Mouse (Mus musculus) kidney, embryonic 15.5 days (tissue): ENCODE results near the gene Madd. TPM values are rescaled to one million over a fixed set of nuclear protein-coding genes. Genes with fewer than 3 reads are reported as not detected.

Experiments used
- ATAC-seq: fragments of 200-750 bp; cut with Nextera tagmentation; replicated peaks from 2 replicates; pipeline ENCODE4 v1.8.0; 2017; ENCODE audit warnings: moderate TSS enrichment; ENCODE audit not compliant: low FRiP score
- H3K27ac ChIP-seq: fragments of 300-500 bp; sonication (generic); 2 replicates; pipeline ENCODE4 v1.5.1; 2015; ENCODE audit warnings: mild to moderate bottlenecking, inconsistent platforms
- H3K27me3 ChIP-seq: fragments of 300-500 bp; sonication (generic); 2 replicates; pipeline ENCODE4 v1.6.1; 2015; ENCODE audit warnings: inconsistent platforms
- H3K36me3 ChIP-seq: fragments of 300-500 bp; sonication (generic); 2 replicates; pipeline ENCODE4 v1.6.1; 2015; ENCODE audit warnings: inconsistent platforms
- H3K4me1 ChIP-seq: fragments of 300-500 bp; sonication (generic); 2 replicates; pipeline ENCODE4 v1.6.1; 2015; ENCODE audit warnings: inconsistent platforms
- H3K4me2 ChIP-seq: fragments of 300-500 bp; sonication (generic); 2 replicates; pipeline ENCODE4 v1.6.1; 2015; ENCODE audit warnings: moderate library complexity, mild to moderate bottlenecking, inconsistent platforms
- H3K4me3 ChIP-seq: fragments of 300-500 bp; sonication (generic); replicated peaks from 2 replicates; pipeline ENCODE4 v1.5.1; 2015; ENCODE audit warnings: mild to moderate bottlenecking, inconsistent platforms
- H3K9ac ChIP-seq: fragments of 300-500 bp; sonication (generic); 2 replicates; pipeline ENCODE4 v1.6.1; 2015; ENCODE audit warnings: mild to moderate bottlenecking, inconsistent platforms
- H3K9me3 ChIP-seq: fragments of 300-500 bp; sonication (generic); replicated peaks from 2 replicates; pipeline ENCODE4 v1.6.1; 2016; ENCODE audit warnings: inconsistent platforms
- WGBS: fragments of 180-500 bp; shearing (Covaris S2); methylation state at CpG from one replicate; pipeline ENCODE4 v1.1.7; 2015; ENCODE audit warnings: mixed read lengths; 5-methylcytosine and 5-hydroxymethylcytosine counted together
- polyA plus RNA-seq: library from polyadenylated mRNA; unstranded; fragments of >200 nt; fragmentation: Nextera tagmentation; extraction: Ambion mirVana; gene quantifications from 2 replicates; pipeline ENCODE4 v1.2.1, GENCODE M21; 2015

The Madd gene
- polyA plus RNA-seq, 1 experiment from 2014 or later: 10.1 TPM

- Histone ChIP-seq H3K9me3 (no peaks in the 10 kb centered on the region), H3K4me1 (0 out of 2 replicates have a peak, but pooled peaks cover 2% of the 10 kb centered on the region), H3K27ac (no peak overlapping the region), H3K4me2 (no peak overlapping the region), H3K36me3 (peaks cover 15% of the 10 kb centered on the region), H3K9ac (no peak overlapping the region), H3K27me3 (no peaks in the 10 kb centered on the region), H3K4me3 (no peak overlapping the region)
- ATAC-seq: 0 out of 2 replicates have a peak, but pooled peaks have one; percentile 26
- WGBS: 68% methylated on average over 5 of the region's 5 CpGs
Observed at GRCm38 (mm10) chr2:91139311-91139710, 44.3 kb downstream of the Madd start.

DNA sequence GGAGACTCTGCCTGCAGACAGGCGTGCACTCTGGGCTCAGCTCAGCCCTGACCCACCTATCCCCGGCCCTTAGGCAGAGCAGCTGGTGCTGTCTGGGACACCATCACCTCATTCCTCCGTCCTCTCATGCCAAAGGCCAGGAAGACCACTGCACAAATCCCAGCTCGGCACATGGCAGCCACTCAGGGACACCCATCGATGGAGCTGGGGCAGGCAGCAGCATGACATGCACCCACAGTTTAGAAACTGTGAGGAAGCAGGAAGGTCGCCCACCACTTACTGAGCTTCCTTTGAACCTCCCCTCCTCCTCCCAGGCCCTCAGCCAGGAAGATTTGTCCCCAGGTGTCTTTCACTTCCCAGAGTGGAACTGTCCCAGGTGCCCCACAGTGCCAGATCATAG lies 46.2 kb downstream of the Madd start:
- Histone ChIP-seq H3K36me3 (peaks cover 6% of the 10 kb centered on the region), H3K4me2 (no peak overlapping the region), H3K9me3 (no peaks in the 10 kb centered on the region), H3K4me3 (no peak overlapping the region), H3K27me3 (no peaks in the 10 kb centered on the region), H3K4me1 (0 out of 2 replicates have a peak, but pooled peaks cover 2% of the 10 kb centered on the region), H3K27ac (no peak overlapping the region), H3K9ac (no peak overlapping the region)
- WGBS: 86% methylated on average over 6 of the region's 6 CpGs
- ATAC-seq: no peak

DNA sequence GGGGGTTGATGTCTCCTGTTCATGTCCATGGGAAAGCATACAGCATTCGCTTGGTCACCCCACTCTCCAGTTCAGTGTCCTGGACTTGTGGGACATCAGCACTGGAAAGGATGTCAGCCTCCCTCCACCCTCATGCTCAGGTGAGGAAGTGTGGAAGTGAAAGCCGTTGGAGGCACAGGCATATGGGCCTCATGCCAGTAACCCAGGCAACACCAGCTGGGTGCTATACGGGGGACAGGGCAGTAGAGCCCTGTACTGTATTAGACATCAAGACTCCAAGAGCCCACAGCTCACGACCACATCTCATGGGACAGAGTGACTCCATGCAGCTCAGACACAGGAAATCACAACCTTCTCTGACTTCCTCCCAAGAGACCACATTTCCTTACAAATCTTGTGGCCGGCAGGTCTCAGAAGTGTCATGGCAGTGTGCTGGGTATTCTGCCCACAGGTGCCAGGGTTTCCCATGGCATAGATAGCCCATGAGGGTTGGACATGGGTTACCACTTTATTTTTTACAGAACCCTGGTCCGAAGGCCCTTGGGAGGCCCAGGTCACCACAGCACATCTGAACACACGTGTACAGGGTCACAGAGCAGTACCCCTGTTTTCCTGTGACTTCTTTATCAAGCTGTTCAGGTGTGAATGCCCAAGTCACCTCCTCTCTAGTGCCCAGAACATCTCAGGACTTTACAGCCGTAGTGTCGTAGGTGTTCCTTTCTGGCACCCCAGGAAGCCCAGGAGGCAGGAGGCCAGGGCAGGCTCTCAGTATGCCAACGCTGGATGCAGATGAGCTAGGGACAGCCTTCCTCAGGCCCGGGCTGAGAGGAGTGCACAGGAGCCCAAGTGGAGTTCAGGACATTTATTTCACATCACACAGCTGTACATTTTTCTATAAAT lies 46.9 kb downstream of the Madd start:
- Histone ChIP-seq H3K4me2 (no peak overlapping the region), H3K27ac (no peak overlapping the region), H3K4me3 (no peak overlapping the region), H3K9ac (no peak overlapping the region), H3K36me3 (0 out of 2 replicates have a peak, but pooled peaks cover 4% of the 10 kb centered on the region), H3K4me1 (0 out of 2 replicates have a peak, but pooled peaks cover 2% of the 10 kb centered on the region), H3K27me3 (no peaks in the 10 kb centered on the region), H3K9me3 (no peaks in the 10 kb centered on the region)
- whole genome bisulfite sequencing: 77% methylated on average over 11 of the region's 11 CpGs
- ATAC-seq: no peak

GRCm38 (mm10) chr2:91132035-91132434 lies 51.6 kb downstream of the Madd start:
- Histone ChIP-seq H3K4me3 (no peak overlapping the region), H3K36me3 (no peaks in the 10 kb centered on the region), H3K27ac (no peak overlapping the region), H3K9me3 (no peaks in the 10 kb centered on the region), H3K4me1 (no peaks in the 10 kb centered on the region), H3K9ac (no peak overlapping the region), H3K27me3 (no peaks in the 10 kb centered on the region), H3K4me2 (no peak overlapping the region)
- 76% methylated on average over 3 of the region's 3 CpGs for WGBS
- ATAC-seq: no peak

DNA sequence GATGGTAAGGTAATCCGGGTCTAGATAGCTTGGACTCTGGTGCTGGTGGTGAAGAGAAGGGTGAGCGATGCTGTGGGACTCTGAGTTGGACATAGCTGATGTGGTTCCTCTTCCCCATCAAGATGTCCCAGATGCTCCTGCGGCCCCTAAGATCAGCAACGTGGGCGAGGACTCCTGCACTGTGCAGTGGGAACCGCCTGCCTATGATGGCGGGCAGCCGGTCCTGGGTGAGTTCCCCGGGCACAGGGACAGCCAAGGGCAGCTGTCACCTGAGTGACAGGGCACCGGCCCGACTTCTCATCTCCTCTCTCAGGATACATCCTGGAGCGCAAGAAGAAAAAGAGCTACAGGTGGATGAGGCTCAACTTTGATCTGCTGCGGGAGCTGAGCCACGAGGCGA lies 52.4 kb downstream of the Madd start:
- WGBS: 90% methylated on average over 15 of the region's 15 CpGs
- no peak for ATAC-seq

GRCm38 (mm10) chr2:91130126-91130525 lies 53.5 kb downstream of the Madd start:
- no peaks in the 10 kb centered on the region for H3K36me3 ChIP-seq
- no peak overlapping the region for H3K27ac ChIP-seq
- ATAC-seq: no peak
- no peak overlapping the region for H3K4me3 ChIP-seq
- whole genome bisulfite sequencing: 84% methylated on average over 6 of the region's 6 CpGs
- H3K4me2 ChIP-seq: no peak overlapping the region
- no peaks in the 10 kb centered on the region for H3K9me3 ChIP-seq
- H3K4me1 ChIP-seq: no peaks in the 10 kb centered on the region
- H3K27me3 ChIP-seq: no peaks in the 10 kb centered on the region
- H3K9ac ChIP-seq: no peak overlapping the region

More for the DNA sequence above, 52.4 kb downstream of the Madd start:
- Histone ChIP-seq H3K27me3 (no peaks in the 10 kb centered on the region), H3K9ac (no peak overlapping the region), H3K9me3 (no peaks in the 10 kb centered on the region), H3K27ac (no peak overlapping the region), H3K4me1 (no peaks in the 10 kb centered on the region), H3K4me2 (no peak overlapping the region), H3K36me3 (no peaks in the 10 kb centered on the region), H3K4me3 (no peak overlapping the region)

GRCm38 (mm10) chr2:91128761-91129160 lies 54.9 kb downstream of the Madd start:
- H3K4me1 ChIP-seq: no peaks in the 10 kb centered on the region
- 83% methylated on average over 5 of the region's 5 CpGs for WGBS

DNA sequence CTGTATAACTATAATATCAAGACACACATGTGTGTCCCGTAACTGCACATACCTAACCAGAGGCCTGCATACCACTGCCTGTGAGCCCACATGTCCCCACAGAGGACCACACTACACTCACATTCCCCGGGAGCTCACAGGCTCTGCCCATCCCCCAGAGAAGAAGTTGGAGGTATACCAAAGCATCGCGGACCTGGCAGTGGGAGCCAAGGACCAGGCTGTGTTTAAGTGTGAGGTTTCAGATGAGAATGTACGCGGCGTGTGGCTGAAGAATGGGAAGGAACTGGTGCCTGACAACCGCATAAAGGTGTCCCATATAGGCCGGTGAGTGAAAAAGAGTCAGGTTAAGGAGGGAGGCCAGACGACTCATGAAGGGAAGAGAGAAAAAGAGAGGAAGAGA lies 58.5 kb downstream of the Madd start:
- Histone ChIP-seq H3K27me3 (no peaks in the 10 kb centered on the region), H3K4me1 (no peaks in the 10 kb centered on the region), H3K9ac (no peak overlapping the region), H3K36me3 (no peaks in the 10 kb centered on the region), H3K27ac (no peak overlapping the region), H3K4me3 (no peak overlapping the region), H3K4me2 (no peak overlapping the region), H3K9me3 (no peaks in the 10 kb centered on the region)
- no peak for ATAC-seq
- 88% methylated on average over 10 of the region's 10 CpGs for WGBS

More at GRCm38 (mm10) chr2:91128761-91129160, 54.9 kb downstream of the Madd start:
- Histone ChIP-seq H3K27ac (no peak overlapping the region), H3K27me3 (no peaks in the 10 kb centered on the region), H3K4me2 (no peak overlapping the region), H3K36me3 (no peaks in the 10 kb centered on the region), H3K4me3 (no peak overlapping the region), H3K9ac (no peak overlapping the region), H3K9me3 (no peaks in the 10 kb centered on the region)
- ATAC-seq: no peak

DNA sequence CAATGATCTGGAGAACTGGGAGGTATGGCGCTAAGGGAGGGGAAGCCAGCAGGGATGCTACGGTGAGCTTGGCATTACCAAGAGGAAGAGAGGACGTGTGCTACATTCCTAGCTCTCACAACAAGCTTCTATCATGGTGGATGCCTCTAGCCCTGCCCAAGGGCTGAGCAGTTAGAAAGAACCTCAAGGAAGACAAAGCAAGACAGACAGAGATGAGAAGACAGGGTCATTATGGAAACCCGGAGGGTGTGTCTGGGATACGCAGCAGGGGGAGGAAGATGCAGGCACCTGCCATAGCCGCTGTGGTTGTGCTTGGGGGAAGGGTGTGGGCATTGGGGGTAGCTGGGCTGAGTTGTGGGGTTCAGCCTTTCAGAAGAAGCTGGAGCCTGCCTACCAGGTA lies 60.1 kb downstream of the Madd start:
- ATAC-seq: no peak
- Histone ChIP-seq H3K36me3 (no peaks in the 10 kb centered on the region), H3K27me3 (no peaks in the 10 kb centered on the region), H3K4me1 (no peaks in the 10 kb centered on the region), H3K9me3 (no peaks in the 10 kb centered on the region), H3K9ac (no peak overlapping the region), H3K4me3 (no peak overlapping the region), H3K4me2 (no peak overlapping the region), H3K27ac (no peak overlapping the region)
- WGBS: 75% methylated on average over 6 of the region's 6 CpGs

DNA sequence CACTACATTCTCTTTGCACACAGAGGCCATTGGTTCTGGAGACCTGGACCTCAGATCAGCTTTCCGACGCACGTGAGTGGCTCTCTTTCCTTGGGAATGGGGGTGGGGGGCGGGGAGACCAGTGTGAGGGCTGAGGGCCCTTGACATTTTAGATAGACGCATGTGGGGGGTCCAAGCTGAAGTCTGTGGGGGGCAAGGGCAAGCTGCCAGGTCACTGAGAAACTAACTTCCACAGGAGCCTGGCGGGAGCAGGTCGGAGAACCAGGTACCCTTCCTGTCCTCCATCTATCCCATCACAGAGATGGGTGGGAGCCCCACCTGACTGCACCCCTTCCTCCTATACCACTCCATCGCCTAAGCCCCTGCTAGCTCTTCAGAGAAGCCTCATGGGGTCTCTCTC lies 62.1 kb downstream of the Madd start:
- WGBS: 55% methylated on average over 8 of the region's 8 CpGs
- Histone ChIP-seq H3K9me3 (no peaks in the 10 kb centered on the region), H3K27me3 (0 out of 2 replicates have a peak, but pooled peaks cover 2% of the 10 kb centered on the region), H3K9ac (no peak overlapping the region), H3K4me1 (no peaks in the 10 kb centered on the region), H3K36me3 (no peaks in the 10 kb centered on the region), H3K4me3 (no peak overlapping the region), H3K27ac (no peak overlapping the region), H3K4me2 (no peak overlapping the region)
- no peak for ATAC-seq

DNA sequence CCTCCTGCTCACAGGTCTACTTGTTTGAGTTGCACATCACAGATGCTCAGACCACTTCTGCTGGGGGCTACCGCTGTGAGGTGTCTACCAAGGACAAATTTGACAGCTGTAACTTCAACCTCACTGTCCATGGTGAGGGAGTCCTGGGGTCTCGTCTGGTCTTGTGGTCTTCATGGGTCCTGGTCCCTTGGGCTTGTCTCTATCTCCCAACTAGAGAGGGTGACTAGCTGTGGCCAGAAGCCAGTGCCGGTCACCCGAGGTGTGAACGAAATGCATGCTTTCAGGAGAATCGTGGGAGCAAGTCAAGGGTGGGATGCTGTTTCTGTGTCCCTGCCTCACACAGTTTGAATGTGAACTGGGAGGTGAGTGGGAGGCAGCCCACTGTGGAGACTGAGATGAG lies 62.6 kb downstream of the Madd start:
- 78% methylated on average over 6 of the region's 6 CpGs for WGBS
- H3K27ac ChIP-seq: no peak overlapping the region
- no peaks in the 10 kb centered on the region for H3K4me1 ChIP-seq
- H3K36me3 ChIP-seq: no peaks in the 10 kb centered on the region
- H3K4me3 ChIP-seq: no peak overlapping the region
- 0 out of 2 replicates have a peak, but pooled peaks cover 5% of the 10 kb centered on the region for H3K27me3 ChIP-seq
- H3K9me3 ChIP-seq: no peaks in the 10 kb centered on the region
- no peak overlapping the region for H3K4me2 ChIP-seq
- no peak overlapping the region for H3K9ac ChIP-seq
- no peak for ATAC-seq

DNA sequence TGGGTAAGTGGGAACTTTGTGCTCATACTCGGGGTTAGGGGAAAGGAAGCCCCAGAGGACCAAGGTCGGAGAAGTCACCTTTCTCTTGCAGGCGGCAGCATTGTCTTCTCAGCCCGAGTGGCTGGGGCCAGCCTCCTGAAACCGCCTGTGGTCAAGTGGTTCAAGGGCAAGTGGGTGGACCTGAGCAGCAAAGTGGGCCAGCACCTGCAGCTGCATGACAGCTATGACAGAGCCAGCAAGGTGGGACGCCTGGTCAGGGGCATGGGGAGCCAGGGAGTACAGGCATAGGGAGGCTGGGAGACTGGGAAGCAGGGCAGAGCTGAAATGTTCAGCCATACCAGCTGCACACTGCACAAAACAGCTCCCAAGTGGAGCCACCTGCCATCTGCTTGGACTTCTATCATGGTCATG lies 63.4 kb downstream of the Madd start:
- H3K4me1 ChIP-seq: peaks cover 4% of the 10 kb centered on the region
- H3K36me3 ChIP-seq: no peaks in the 10 kb centered on the region
- WGBS: 68% methylated on average over 6 of the region's 6 CpGs
- H3K27me3 ChIP-seq: 0 out of 2 replicates have a peak, but pooled peaks cover 12% of the 10 kb centered on the region
- H3K27ac ChIP-seq: no peak overlapping the region
- no peak for ATAC-seq
- no peak overlapping the region for H3K4me3 ChIP-seq
- H3K9ac ChIP-seq: no peak overlapping the region
- H3K9me3 ChIP-seq: no peaks in the 10 kb centered on the region
- H3K4me2 ChIP-seq: no peak overlapping the region
